Mouse (Mus musculus) Muller cell, postnatal 12 days (primary cell): ENCODE measurements around the gene Cbr1.
A peak's percentile ranks its signal among the peaks of the same experiment; 100 is the strongest.

Experiments used
- DNase-seq: peaks from one replicate; pipeline ENCODE4 v3.0.0-alpha.2; 2015; ENCODE audit errors: inconsistent ontology term

Cbr1 gene

GRCm38 (mm10) chr16:93605553-93605952 lies at the start of gene Cbr1:
Cbr1 (plus strand) TSS chr16:93605853.
- DNase-seq: no peak

- DNase-seq: no peak
Observed at GRCm38 (mm10) chr16:93557646-93558045, 48.0 kb upstream of the Cbr1 start.

- DNase-seq: no peak
Observed at GRCm38 (mm10) chr16:93558499-93558898, 47.2 kb upstream of the Cbr1 start.

- no peak for DNase-seq
Observed at GRCm38 (mm10) chr16:93572383-93572782, 33.3 kb upstream of the Cbr1 start.

- no peak for DNase-seq
Observed at GRCm38 (mm10) chr16:93573434-93573833, 32.2 kb upstream of the Cbr1 start.

- peak; percentile 24 for DNase-seq
Observed at GRCm38 (mm10) chr16:93574521-93575191, 31.0 kb upstream of the Cbr1 start.

- DNase-seq: no peak
Observed at GRCm38 (mm10) chr16:93575574-93575973, 30.1 kb upstream of the Cbr1 start.

GRCm38 (mm10) chr16:93576412-93577082 lies 29.1 kb upstream of the Cbr1 start:
- DNase-seq: peak; percentile 64

- no peak for DNase-seq
Observed at GRCm38 (mm10) chr16:93578346-93579005, 27.2 kb upstream of the Cbr1 start.

- no peak for DNase-seq
Observed at GRCm38 (mm10) chr16:93581125-93581524, 24.5 kb upstream of the Cbr1 start.

- DNase-seq: no peak
Observed at GRCm38 (mm10) chr16:93584976-93585702, 20.5 kb upstream of the Cbr1 start.

GRCm38 (mm10) chr16:93585703-93586205 lies 19.9 kb upstream of the Cbr1 start:
- DNase-seq: no peak

- DNase-seq: no peak
Observed at GRCm38 (mm10) chr16:93586382-93586781, 19.3 kb upstream of the Cbr1 start.

- DNase-seq: no peak
Observed at GRCm38 (mm10) chr16:93588281-93588680, 17.4 kb upstream of the Cbr1 start.

GRCm38 (mm10) chr16:93590915-93591314 lies 14.7 kb upstream of the Cbr1 start:
- no peak for DNase-seq

GRCm38 (mm10) chr16:93591450-93592430 lies 13.9 kb upstream of the Cbr1 start:
- no peak for DNase-seq

- DNase-seq: no peak
Observed at GRCm38 (mm10) chr16:93592711-93593110, 12.9 kb upstream of the Cbr1 start.

- no peak for DNase-seq
Observed at GRCm38 (mm10) chr16:93593406-93593805, 12.2 kb upstream of the Cbr1 start.

- no peak for DNase-seq
Observed at GRCm38 (mm10) chr16:93594448-93594847, 11.2 kb upstream of the Cbr1 start.

GRCm38 (mm10) chr16:93595766-93596165 lies 9.9 kb upstream of the Cbr1 start:
- no peak for DNase-seq

- DNase-seq: no peak
Observed at GRCm38 (mm10) chr16:93596807-93597206, 8.8 kb upstream of the Cbr1 start.
